In genomic region chr6:137956783-137957429, GRCm38 (mm10) we compare ENCODE assay signal across 13 mouse cellular contexts.
DNase-seq lines count a peak whose midpoint lies in the region; ATAC-seq and TF ChIP-seq lines count a peak whose summit lies in the region.
"Had no signal": no experiment of that assay in that cellular context is flagged by ENCODE, and none has a peak within 500 bp of the region (broad histone marks: within the 10 kb centered on the region; RNA-seq: fewer than 3 reads in every experiment).

No protein-coding gene starts in this region.

- TF ChIP-seq CTCF in intestine, postnatal 0 days (IDR thresholded peaks at IDR 0.05; ENCODE audit: low read depth), result no peak
- no peak for TF ChIP-seq CTCF in left cerebral cortex, adult 2 months (IDR thresholded peaks at IDR 0.05)

- H3K36me3 ChIP-seq in embryonic facial prominence, embryonic 11.5 days (replicated peaks; ENCODE audit: control insufficient read depth, insufficient read depth, low read depth, low read length), result no peaks in the 10 kb centered on the region
- no peaks in the 10 kb centered on the region for H3K36me3 ChIP-seq in forebrain, embryonic 14.5 days (ENCODE audit: control insufficient read depth, insufficient read depth, low read length)
- no peaks in the 10 kb centered on the region for H3K36me3 ChIP-seq in limb, embryonic 10.5 days
- no peaks in the 10 kb centered on the region for H3K36me3 ChIP-seq in neural tube, embryonic 13.5 days
- H3K36me3 ChIP-seq in intestine, postnatal 0 days (ENCODE audit: control insufficient read depth, insufficient read depth), result no peaks in the 10 kb centered on the region
- H3K36me3 ChIP-seq: heart, embryonic 13.5 days; stomach, embryonic 15.5 days had no signal

- ATAC-seq in embryonic facial prominence, embryonic 11.5 days (replicated peaks; ENCODE audit: insufficient number of reproducible peaks, low FRiP score, low TSS enrichment, low read depth), result peak; percentile 85; the same call in 1 of the 2 replicates
- ATAC-seq in forebrain, embryonic 14.5 days, result peak; percentile 85
- ATAC-seq in neural tube, embryonic 13.5 days (ENCODE audit: low read depth), result peak; percentile 51
- ATAC-seq in intestine, postnatal 0 days, result no peak
- ATAC-seq: inflammation-experienced regulatory T-cells, adult 6 months had no signal

- H3K4me3 ChIP-seq in embryonic facial prominence, embryonic 11.5 days (ENCODE audit: low read depth, low read length), result no peak overlapping the region
- H3K4me3 ChIP-seq in forebrain, embryonic 14.5 days (ENCODE audit: low read depth, low read length), result no peak overlapping the region
- peak overlapping the region; percentile 31 for H3K4me3 ChIP-seq in limb, embryonic 10.5 days
- no peak overlapping the region for H3K4me3 ChIP-seq in neural tube, embryonic 13.5 days
- no peak overlapping the region for H3K4me3 ChIP-seq in intestine, postnatal 0 days (ENCODE audit: low read depth, low read length)
- H3K4me3 ChIP-seq in left cerebral cortex, adult 2 months, result no peak overlapping the region
- H3K4me3 ChIP-seq: gastrocnemius, adult 2 months; heart, embryonic 13.5 days; myocyte; stomach, embryonic 15.5 days had no signal

- no peak overlapping the region for H3K4me2 ChIP-seq in embryonic facial prominence, embryonic 11.5 days (ENCODE audit: low read depth, low read length)
- H3K4me2 ChIP-seq in forebrain, embryonic 14.5 days (ENCODE audit: low read length), result peak overlapping the region; percentile 24; the same call in 1 of the 2 replicates
- 0 out of 2 replicates have a peak overlapping the region, but pooled peaks have one; percentile 16 for H3K4me2 ChIP-seq in neural tube, embryonic 13.5 days
- H3K4me2 ChIP-seq in intestine, postnatal 0 days (replicated peaks; ENCODE audit: low read depth), result no peak overlapping the region
- H3K4me2 ChIP-seq: heart, embryonic 13.5 days; lung, embryonic 14.5 days; stomach, embryonic 15.5 days had no signal

- H3K27ac ChIP-seq in embryonic facial prominence, embryonic 11.5 days (replicated peaks; ENCODE audit: low read depth, low read length), result no peak overlapping the region
- H3K27ac ChIP-seq in forebrain, embryonic 14.5 days (ENCODE audit: low read depth, low read length), result 0 out of 2 replicates have a peak overlapping the region, but pooled peaks have one; percentile 21
- peak overlapping the region; percentile 36; the same call in 1 of the 2 replicates for H3K27ac ChIP-seq in limb, embryonic 10.5 days
- no peak overlapping the region for H3K27ac ChIP-seq in neural tube, embryonic 13.5 days (replicated peaks)
- no peak overlapping the region for H3K27ac ChIP-seq in intestine, postnatal 0 days (ENCODE audit: low read depth, low read length)
- no peak overlapping the region for H3K27ac ChIP-seq in left cerebral cortex, adult 2 months
- H3K27ac ChIP-seq: gastrocnemius, adult 2 months; heart, embryonic 13.5 days; stomach, embryonic 15.5 days had no signal

- WGBS in embryonic facial prominence, embryonic 11.5 days, result 32% methylated on average over 10 of the region's 17 CpGs
- 10% methylated on average over 16 of the region's 17 CpGs for WGBS in forebrain, embryonic 14.5 days
- WGBS in limb, embryonic 10.5 days, result 31% methylated on average over 15 of the region's 17 CpGs
- WGBS in neural tube, embryonic 13.5 days, result 41% methylated on average over 11 of the region's 17 CpGs
- 63% methylated on average over 11 of the region's 17 CpGs for WGBS in intestine, postnatal 0 days

- no peak overlapping the region for H3K9ac ChIP-seq in embryonic facial prominence, embryonic 11.5 days (replicated peaks; ENCODE audit: low read length)
- H3K9ac ChIP-seq in forebrain, embryonic 14.5 days (ENCODE audit: low read length), result no peak overlapping the region
- no peak overlapping the region for H3K9ac ChIP-seq in neural tube, embryonic 13.5 days
- no peak overlapping the region for H3K9ac ChIP-seq in intestine, postnatal 0 days (ENCODE audit: low read depth, low read length)
- H3K9ac ChIP-seq: heart, embryonic 13.5 days; lung, embryonic 14.5 days; stomach, embryonic 15.5 days had no signal

- intact Hi-C loops in left cerebral cortex, adult 2 months (cut with DNase I), result no loop called here

- peak; percentile 66 for DNase-seq in embryonic facial prominence, embryonic 11.5 days (ENCODE audit: low spot score)
- DNase-seq in forebrain, embryonic 14.5 days (ENCODE audit: low spot score), result peak; percentile 69
- peak; percentile 58 for DNase-seq in limb, embryonic 10.5 days (ENCODE audit: low spot score)
- no peak for DNase-seq in spleen, postnatal 4 days (ENCODE audit: low spot score in 2 of 2)
- DNase-seq in left cerebral cortex, adult 2 months (ENCODE audit: extremely low spot score in 1 of 2, low spot score in 2 of 2), result no peak
- DNase-seq: gastrocnemius, adult 2 months; lung, embryonic 14.5 days had no signal

- H3K27me3 ChIP-seq in embryonic facial prominence, embryonic 11.5 days (ENCODE audit: control insufficient read depth, insufficient read depth, low read length), result no peaks in the 10 kb centered on the region
- no peaks in the 10 kb centered on the region for H3K27me3 ChIP-seq in forebrain, embryonic 14.5 days (replicated peaks; ENCODE audit: control insufficient read depth, insufficient read depth, low read length)
- no peaks in the 10 kb centered on the region for H3K27me3 ChIP-seq in limb, embryonic 10.5 days (ENCODE audit: low read depth, poor library complexity, severe bottlenecking)
- H3K27me3 ChIP-seq in neural tube, embryonic 13.5 days, result no peaks in the 10 kb centered on the region
- no peaks in the 10 kb centered on the region for H3K27me3 ChIP-seq in intestine, postnatal 0 days (replicated peaks; ENCODE audit: control insufficient read depth, insufficient read depth, low read length)
- H3K27me3 ChIP-seq: heart, embryonic 13.5 days; stomach, embryonic 15.5 days had no signal

- H3K9me3 ChIP-seq in embryonic facial prominence, embryonic 11.5 days (replicated peaks; ENCODE audit: control insufficient read depth, low read length), result no peaks in the 10 kb centered on the region
- H3K9me3 ChIP-seq in forebrain, embryonic 14.5 days (replicated peaks; ENCODE audit: control insufficient read depth, low read length), result no peaks in the 10 kb centered on the region
- no peaks in the 10 kb centered on the region for H3K9me3 ChIP-seq in limb, embryonic 10.5 days (replicated peaks)
- H3K9me3 ChIP-seq in neural tube, embryonic 13.5 days, result no peaks in the 10 kb centered on the region
- no peaks in the 10 kb centered on the region for H3K9me3 ChIP-seq in intestine, postnatal 0 days (ENCODE audit: control insufficient read depth)
- H3K9me3 ChIP-seq: heart, embryonic 13.5 days; stomach, embryonic 15.5 days had no signal

- no peaks in the 10 kb centered on the region for H3K4me1 ChIP-seq in embryonic facial prominence, embryonic 11.5 days (ENCODE audit: control insufficient read depth, insufficient read depth, low read length)
- H3K4me1 ChIP-seq in forebrain, embryonic 14.5 days (ENCODE audit: control insufficient read depth, insufficient read depth, low read length), result 0 out of 2 replicates have a peak, but pooled peaks cover 3% of the 10 kb centered on the region
- peaks cover 9% of the 10 kb centered on the region for H3K4me1 ChIP-seq in limb, embryonic 10.5 days
- no peaks in the 10 kb centered on the region for H3K4me1 ChIP-seq in neural tube, embryonic 13.5 days (replicated peaks)
- H3K4me1 ChIP-seq in intestine, postnatal 0 days (replicated peaks; ENCODE audit: control insufficient read depth, insufficient read depth, low read length), result no peaks in the 10 kb centered on the region
- H3K4me1 ChIP-seq: heart, embryonic 13.5 days; stomach, embryonic 15.5 days had no signal

Comparison
In these comparisons a context has a peak if more than half of its experiments do, and no peak if none do; other contexts are left out.
1. DNase-seq: peak in embryonic facial prominence, embryonic 11.5 days (single experiment), forebrain, embryonic 14.5 days (single experiment) and limb, embryonic 10.5 days (single experiment); none in spleen, postnatal 4 days (0 of 2) and left cerebral cortex, adult 2 months (0 of 2).
2. H3K27ac ChIP-seq: peak in forebrain, embryonic 14.5 days (single experiment) and limb, embryonic 10.5 days (single experiment); none in embryonic facial prominence, embryonic 11.5 days (single experiment), neural tube, embryonic 13.5 days (single experiment), intestine, postnatal 0 days (single experiment) and left cerebral cortex, adult 2 months (single experiment).
3. H3K4me2 ChIP-seq: peak in forebrain, embryonic 14.5 days (single experiment) and neural tube, embryonic 13.5 days (single experiment); none in embryonic facial prominence, embryonic 11.5 days (single experiment) and intestine, postnatal 0 days (single experiment).